Mouse (Mus musculus): ENCODE results near the gene Ccdc82. TPM values are rescaled to one million over a fixed set of nuclear protein-coding genes. Genes with fewer than 3 reads are reported as not detected.

The Ccdc82 gene
- polyA plus RNA-seq, 2 experiments: 10.0 to 11.1 TPM

GRCm38 (mm10) chr9:13273219-13273618 is 26.5 kb downstream of the Ccdc82 start:
- H3K27me3 ChIP-seq (ENCODE audit: control insufficient read depth, insufficient read depth, low read length): no peaks in the 10 kb centered on the region
- no peak overlapping the region for H3K4me2 ChIP-seq (ENCODE audit: low read depth)
- H3K27ac ChIP-seq: no peak overlapping the region
- H3K9me3 ChIP-seq (ENCODE audit: control insufficient read depth, low read length): no peaks in the 10 kb centered on the region
- ATAC-seq (ENCODE audit: insufficient read depth) (no peak), DNase-seq (ENCODE audit: low read depth in 3 of 3, low spot score in 3 of 3) (no peak)
- peaks cover 7% of the 10 kb centered on the region for H3K36me3 ChIP-seq (replicated peaks; ENCODE audit: control insufficient read depth, insufficient read depth, low read depth)
- WGBS (ENCODE audit: insufficient replicate concordance): 81% methylated on average over 1 of the region's 1 CpGs
- no peak overlapping the region for H3K9ac ChIP-seq (replicated peaks)
- no peaks in the 10 kb centered on the region for H3K4me1 ChIP-seq (replicated peaks; ENCODE audit: control insufficient read depth in 2 of 2, insufficient read depth in 2 of 2, low read length in 1 of 2)
- H3K4me3 ChIP-seq (ENCODE audit: insufficient read depth in 1 of 2, low read depth in 2 of 2, low read length in 2 of 2): no peak overlapping the region
- no peak for TF ChIP-seq CTCF (IDR thresholded peaks at IDR 0.05; ENCODE audit: low read depth)
- TF ChIP-seq EP300 (IDR thresholded peaks at IDR 0.05; ENCODE audit: low read depth): no peak

DNA sequence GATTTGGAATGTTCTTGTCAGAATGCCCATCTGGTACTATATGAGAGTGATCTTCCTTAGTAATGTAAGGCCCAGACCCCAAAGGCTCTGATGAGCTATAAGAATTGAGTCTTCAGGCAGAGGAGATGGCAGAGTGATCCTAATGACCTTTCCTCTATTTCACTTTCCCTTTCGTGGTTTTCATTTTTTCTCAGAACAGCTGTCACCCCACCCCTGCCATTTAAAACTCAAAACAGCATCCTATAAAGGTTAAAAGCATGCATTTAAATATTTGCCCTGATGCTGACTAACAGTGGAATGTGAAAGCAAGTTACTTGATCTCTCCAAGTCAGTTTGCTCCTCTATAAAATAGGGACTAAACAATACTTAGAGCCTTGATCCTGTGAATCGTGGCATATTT is 40.7 kb downstream of the Ccdc82 start:
- H3K27ac ChIP-seq: no peak overlapping the region
- H3K4me3 ChIP-seq (ENCODE audit: insufficient read depth in 1 of 2, low read depth in 2 of 2, low read length in 2 of 2): no peak overlapping the region
- H3K27me3 ChIP-seq (ENCODE audit: control insufficient read depth, insufficient read depth, low read length): no peaks in the 10 kb centered on the region
- H3K4me1 ChIP-seq (replicated peaks; ENCODE audit: control insufficient read depth in 2 of 2, insufficient read depth in 2 of 2, low read length in 1 of 2): no peaks in the 10 kb centered on the region
- H3K9ac ChIP-seq (replicated peaks): no peak overlapping the region
- TF ChIP-seq CTCF (IDR thresholded peaks at IDR 0.05; ENCODE audit: low read depth) (no peak), EP300 (IDR thresholded peaks at IDR 0.05; ENCODE audit: low read depth) (no peak)
- 53% methylated on average over 2 of the region's 2 CpGs for WGBS (ENCODE audit: insufficient replicate concordance)
- ATAC-seq (ENCODE audit: insufficient read depth) (no peak), DNase-seq (ENCODE audit: low read depth in 3 of 3, low spot score in 3 of 3) (no peak)
- H3K4me2 ChIP-seq (ENCODE audit: low read depth): no peak overlapping the region
- no peaks in the 10 kb centered on the region for H3K9me3 ChIP-seq (ENCODE audit: control insufficient read depth, low read length)
- no peaks in the 10 kb centered on the region for H3K36me3 ChIP-seq (replicated peaks; ENCODE audit: control insufficient read depth, insufficient read depth, low read depth)

DNA sequence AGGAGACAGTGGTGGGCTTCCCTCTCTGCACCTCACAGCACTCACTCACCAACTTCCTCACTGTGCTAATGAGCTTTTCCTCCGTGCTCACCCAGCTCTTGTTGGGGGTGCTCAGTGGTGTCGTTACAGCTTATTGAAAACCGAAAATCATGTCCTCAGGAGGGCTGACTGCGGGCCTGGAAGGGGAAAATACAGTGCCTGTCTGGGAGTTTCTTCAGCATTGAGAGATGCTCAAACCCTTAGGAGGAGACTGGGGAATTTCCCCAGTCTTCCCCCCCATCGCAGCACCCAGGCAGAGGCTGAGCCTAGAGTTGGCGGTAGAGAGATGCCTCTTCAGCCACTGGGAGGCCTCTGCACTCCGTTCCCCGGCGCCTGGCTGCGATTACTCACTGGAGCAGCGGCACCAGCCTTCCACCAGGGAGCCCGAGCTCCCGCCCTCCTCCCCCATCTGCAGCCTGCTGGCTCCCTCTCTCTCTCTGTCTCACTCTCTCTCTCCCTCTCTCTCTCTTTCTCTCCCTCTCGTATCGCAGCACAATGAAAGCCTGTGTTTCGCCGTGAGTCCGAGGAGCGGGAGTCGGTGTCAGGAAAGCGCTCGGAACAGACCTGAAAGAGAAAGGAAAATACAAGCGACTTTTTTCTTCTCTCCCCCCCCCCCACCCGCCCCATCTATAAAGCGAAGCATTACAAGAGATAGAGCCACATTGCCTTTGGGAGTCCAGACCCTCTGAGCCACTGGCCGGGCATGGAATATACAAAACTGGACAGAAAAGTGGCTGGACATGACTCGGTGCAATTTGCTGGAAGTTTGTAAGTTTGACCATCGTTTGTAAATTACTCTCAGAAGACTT is 49.7 kb downstream of the Ccdc82 start:
- Histone ChIP-seq H3K36me3 (replicated peaks; ENCODE audit: control insufficient read depth, insufficient read depth, low read depth) (no peaks in the 10 kb centered on the region), H3K4me2 (ENCODE audit: low read depth) (peak overlapping the region; percentile 76), H3K27me3 (ENCODE audit: control insufficient read depth, insufficient read depth, low read length) (no peaks in the 10 kb centered on the region), H3K9me3 (ENCODE audit: control insufficient read depth, low read length) (no peaks in the 10 kb centered on the region), H3K9ac (replicated peaks) (peak overlapping the region; percentile 73), H3K27ac (no peak overlapping the region), H3K4me3 (ENCODE audit: insufficient read depth in 1 of 2, low read depth in 2 of 2, low read length in 2 of 2) (peak overlapping the region; percentile 64 to 70), H3K4me1 (replicated peaks; ENCODE audit: control insufficient read depth in 2 of 2, insufficient read depth in 2 of 2, low read length in 1 of 2) (peaks cover 0 to 11% of the 10 kb centered on the region in 2 experiments; a peak in 3 of 4 replicates)
- peak; percentile 84 for ATAC-seq (ENCODE audit: insufficient read depth)
- DNase-seq (ENCODE audit: low read depth in 3 of 3, low spot score in 3 of 3): peak; percentile 44 to 54 (median 53)
- WGBS (ENCODE audit: insufficient replicate concordance): under 1% methylated on average over 28 of the region's 28 CpGs
- TF ChIP-seq CTCF (IDR thresholded peaks at IDR 0.05; ENCODE audit: low read depth): peak; percentile 73
- TF ChIP-seq EP300 (IDR thresholded peaks at IDR 0.05; ENCODE audit: low read depth): no peak

DNA sequence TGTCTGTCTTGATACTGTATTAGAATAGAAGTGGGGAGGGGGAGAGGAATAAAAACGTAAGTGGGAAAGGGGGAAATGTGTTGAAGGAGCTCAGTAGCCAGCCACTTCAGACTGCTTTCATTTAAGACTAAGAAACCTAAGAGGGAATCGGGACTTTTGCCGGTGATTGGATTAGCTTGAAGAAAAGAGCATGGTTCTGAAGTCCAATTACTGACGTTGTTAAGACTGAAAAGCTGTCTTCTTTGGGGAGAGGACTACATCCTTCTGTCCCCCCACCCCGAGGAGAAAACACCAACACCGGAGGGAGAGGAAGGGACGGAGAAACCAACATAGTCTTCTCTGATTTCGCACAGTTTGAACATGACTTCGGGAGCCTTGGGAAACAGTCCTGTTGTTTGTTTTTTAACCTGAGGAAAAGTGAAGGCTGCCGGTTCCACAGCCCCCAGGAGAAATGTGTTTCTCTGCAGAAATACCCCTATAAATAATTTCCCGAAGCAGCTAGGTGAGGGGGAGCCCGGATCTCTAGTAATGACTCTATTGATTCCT is 50.4 kb downstream of the Ccdc82 start:
- H3K27ac ChIP-seq: no peak overlapping the region
- TF ChIP-seq CTCF (IDR thresholded peaks at IDR 0.05; ENCODE audit: low read depth) (no peak), EP300 (IDR thresholded peaks at IDR 0.05; ENCODE audit: low read depth) (no peak)

More for the DNA sequence above, 50.4 kb downstream of the Ccdc82 start:
- ATAC-seq (ENCODE audit: insufficient read depth) (no peak), DNase-seq (ENCODE audit: low read depth in 3 of 3, low spot score in 3 of 3) (peak in 1 of 3 experiments; percentile 2)
- peak overlapping the region; percentile 73 for H3K9ac ChIP-seq (replicated peaks)
- H3K36me3 ChIP-seq (replicated peaks; ENCODE audit: control insufficient read depth, insufficient read depth, low read depth): no peaks in the 10 kb centered on the region
- H3K27me3 ChIP-seq (ENCODE audit: control insufficient read depth, insufficient read depth, low read length): no peaks in the 10 kb centered on the region
- H3K4me3 ChIP-seq (ENCODE audit: insufficient read depth in 1 of 2, low read depth in 2 of 2, low read length in 2 of 2): peak overlapping the region; percentile 64 to 70
- H3K4me2 ChIP-seq (ENCODE audit: low read depth): peak overlapping the region; percentile 76
- H3K4me1 ChIP-seq (replicated peaks; ENCODE audit: control insufficient read depth in 2 of 2, insufficient read depth in 2 of 2, low read length in 1 of 2): peaks cover 0 to 11% of the 10 kb centered on the region in 2 experiments; a peak in 3 of 4 replicates
- no peaks in the 10 kb centered on the region for H3K9me3 ChIP-seq (ENCODE audit: control insufficient read depth, low read length)
- under 1% methylated on average over 12 of the region's 12 CpGs for WGBS (ENCODE audit: insufficient replicate concordance)
